Mouse (Mus musculus): Measurements from ENCODE around the gene Leng9. TPM values are rescaled to one million over a fixed set of nuclear protein-coding genes. Genes with fewer than 3 reads are reported as not detected.
A peak's percentile ranks its signal among the peaks of the same experiment; 100 is the strongest.

The Leng9 gene
- total RNA-seq, 2 experiments from 2014 or later, result 5.1 to 5.9 TPM

GRCm38 (mm10) chr7:4124856-4125255, 25.3 kb downstream of the Leng9 start:
- no peak for DNase-seq (ENCODE audit: low spot score in 2 of 2)

DNA sequence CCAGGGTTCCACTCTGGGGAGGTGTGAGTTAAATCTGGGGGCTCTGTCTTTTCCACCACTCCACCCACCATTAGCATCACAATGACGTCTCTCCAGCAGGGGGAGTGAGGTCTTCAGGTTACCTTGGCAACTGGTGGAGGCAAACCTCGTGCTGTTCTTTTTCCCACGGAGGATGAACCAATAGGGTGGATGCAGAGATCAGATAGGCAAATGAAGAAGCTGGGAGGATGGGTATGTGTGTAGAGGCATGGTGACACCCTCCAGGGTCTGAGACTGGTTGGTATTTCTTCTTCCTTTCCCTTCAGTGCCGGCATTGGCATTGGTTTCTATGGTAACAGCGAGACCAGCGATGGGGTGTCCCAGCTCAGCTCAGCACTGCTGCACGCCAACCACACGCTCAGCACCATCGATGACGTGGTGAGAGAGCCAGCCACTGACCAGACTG, 25.8 kb downstream of the Leng9 start:
- peak; percentile 88 to 92 for DNase-seq (ENCODE audit: low spot score in 2 of 2)

- peak; percentile 76 to 83 for DNase-seq (ENCODE audit: low spot score in 2 of 2)
These were observed 26.4 kb downstream of the Leng9 start for GRCm38 (mm10) chr7:4123732-4124131.

DNA sequence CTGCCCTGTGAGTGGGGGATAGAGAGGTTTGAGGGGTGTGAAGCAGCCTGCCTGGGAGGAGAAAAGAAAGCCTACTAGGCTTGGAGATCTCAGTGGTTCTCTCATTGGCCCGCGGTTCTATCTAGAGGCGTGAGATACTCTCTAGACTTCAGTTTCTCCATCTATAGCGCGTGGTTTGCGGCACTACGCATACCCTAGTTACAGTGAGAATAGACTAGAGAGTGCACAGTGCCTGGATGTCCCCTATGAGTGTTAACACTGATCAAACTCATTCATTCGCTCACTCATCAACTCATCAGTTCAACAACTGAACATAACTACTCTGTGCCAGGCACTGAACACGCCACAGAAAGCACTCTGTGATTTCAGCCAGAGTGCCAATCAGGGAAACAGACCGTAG, 27.4 kb downstream of the Leng9 start:
- DNase-seq (ENCODE audit: low spot score in 2 of 2), result peak in 1 of 2 experiments; percentile 49

DNA sequence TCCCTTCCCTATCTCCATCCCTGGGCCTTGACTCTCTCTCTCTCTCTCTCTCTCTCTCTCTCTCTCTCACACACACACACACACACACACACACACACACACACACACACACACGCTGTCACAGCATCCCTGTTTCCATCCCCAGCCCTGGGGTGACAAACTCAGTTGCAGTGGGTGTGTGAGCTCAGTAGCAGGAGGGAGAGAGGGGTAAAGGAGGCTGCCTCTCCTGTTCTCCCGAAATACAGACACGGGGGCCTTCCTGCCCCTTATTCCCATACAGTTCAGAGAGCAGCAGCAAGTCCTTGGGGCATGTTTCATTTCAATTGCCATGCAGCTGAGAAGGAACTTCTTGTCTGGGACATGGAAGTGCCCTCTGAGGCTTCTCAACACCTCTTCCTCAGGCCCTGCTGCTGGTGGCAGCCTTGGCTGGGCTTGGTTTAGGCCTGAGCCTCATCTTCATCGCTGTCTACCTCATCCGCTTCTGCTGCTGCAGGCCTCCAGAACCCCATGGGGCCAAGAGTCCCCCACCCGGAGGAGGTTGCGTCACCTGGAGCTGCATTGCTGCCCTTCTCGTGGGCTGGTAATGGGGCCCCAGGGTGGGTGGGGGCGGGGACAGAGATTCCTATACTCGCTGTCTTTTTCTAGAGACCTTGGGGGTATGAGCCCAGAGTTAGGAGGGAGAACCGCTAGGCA, 28.0 kb downstream of the Leng9 start:
- DNase-seq (ENCODE audit: low spot score in 2 of 2), result peak in 1 of 2 experiments; percentile 30

DNA sequence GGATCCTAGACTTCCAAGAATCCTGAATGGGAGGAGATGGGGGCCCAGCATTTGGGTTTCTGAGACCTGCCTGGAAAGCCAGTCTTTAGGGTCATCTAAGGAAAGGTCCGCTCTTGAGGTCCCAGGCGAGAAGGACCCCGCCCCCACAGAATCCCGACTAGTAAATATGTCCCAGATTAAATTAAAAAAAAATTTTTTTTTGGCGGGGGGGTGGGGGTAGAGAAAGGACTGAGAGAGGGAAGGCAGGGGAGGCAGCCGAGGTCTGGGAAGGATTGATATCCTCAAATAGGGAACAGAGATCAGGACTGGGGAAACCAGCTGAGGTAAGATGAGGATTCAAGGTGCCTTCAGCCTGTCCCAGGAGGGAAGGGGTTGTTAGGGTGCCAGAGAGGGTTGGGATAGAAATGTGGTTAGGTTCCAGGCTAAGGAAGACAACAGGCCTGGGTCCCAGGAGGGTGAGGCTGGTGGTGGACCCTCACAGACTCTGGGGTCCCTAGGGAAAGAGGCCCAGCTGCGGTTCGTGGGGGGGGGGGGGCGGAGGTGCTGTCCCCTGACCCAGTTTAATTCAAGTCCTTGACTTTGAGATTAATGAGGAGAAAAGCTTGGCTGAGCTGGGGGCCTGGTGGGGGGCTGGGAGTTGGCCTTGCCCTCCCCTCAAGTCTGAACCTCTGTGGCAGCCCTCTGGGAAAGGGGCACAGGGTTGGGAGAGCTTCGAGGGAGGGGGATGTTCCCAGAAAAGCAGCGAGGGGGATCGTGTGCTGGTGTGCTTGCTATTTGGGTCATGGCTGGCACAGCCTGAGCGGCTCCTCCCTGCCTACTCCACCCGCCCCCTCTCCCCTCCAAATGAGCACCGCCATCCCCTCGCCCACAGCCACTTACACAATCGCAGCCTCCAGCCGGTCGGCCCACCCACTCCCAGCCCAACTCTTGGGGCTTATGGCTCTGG, 29.9 kb downstream of the Leng9 start:
- DNase-seq (ENCODE audit: low spot score in 2 of 2), result peak in 1 of 2 experiments; percentile 69

GRCm38 (mm10) chr7:4119344-4119902, 30.8 kb downstream of the Leng9 start, which contains the start of gene Ttyh1:
Ttyh1 (plus strand) TSS chr7:4119408.
- DNase-seq (ENCODE audit: low spot score in 2 of 2), result peak in 1 of 2 experiments; percentile 77

- DNase-seq (ENCODE audit: low spot score in 2 of 2), result peak in 1 of 2 experiments; percentile 62
These were observed 32.9 kb downstream of the Leng9 start for GRCm38 (mm10) chr7:4117050-4117814.

GRCm38 (mm10) chr7:4111766-4112165, 38.4 kb downstream of the Leng9 start:
- DNase-seq (ENCODE audit: low spot score in 2 of 2), result peak in 1 of 2 experiments; percentile 56

- DNase-seq (ENCODE audit: low spot score in 2 of 2), result peak in 1 of 2 experiments; percentile 58
These were observed 46.8 kb downstream of the Leng9 start for GRCm38 (mm10) chr7:4103411-4103810.

DNA sequence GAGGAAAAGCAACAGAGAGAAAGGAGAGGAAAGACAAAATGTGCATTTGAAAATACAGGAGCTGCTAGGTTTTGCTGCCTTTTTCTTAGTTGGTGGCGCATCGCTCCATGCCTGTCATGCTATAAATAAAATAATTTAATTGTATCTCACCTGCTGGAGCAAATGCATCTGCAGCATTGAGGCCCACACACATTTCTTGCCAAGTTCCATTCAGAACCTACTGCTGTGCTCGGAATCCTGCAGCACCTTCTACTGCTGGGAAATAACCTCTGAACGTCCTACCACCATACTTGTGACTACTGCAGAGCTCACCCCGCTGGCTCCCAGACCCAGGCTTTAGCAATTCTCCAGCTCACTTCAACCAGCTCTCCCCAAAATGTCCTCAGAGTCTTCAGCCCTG, 49.0 kb downstream of the Leng9 start:
- DNase-seq (ENCODE audit: low spot score in 2 of 2), result no peak

- no peak for DNase-seq (ENCODE audit: low spot score in 2 of 2)
These were observed 51.3 kb downstream of the Leng9 start for GRCm38 (mm10) chr7:4098832-4099231.

- DNase-seq (ENCODE audit: low spot score in 2 of 2), result no peak
These were observed 51.9 kb downstream of the Leng9 start for GRCm38 (mm10) chr7:4098301-4098700.

Other genes starting within 250 kb of the Leng9 start
- gene Lilra6, start 234.9 kb downstream of the Leng9 start, total RNA-seq (2021), result not detected
- gene Lair1, start 87.2 kb downstream of the Leng9 start, total RNA-seq (2021), result 1 to 10 TPM; 4.9 to 7.1 TPM
- 100 to 1,000 TPM; 572 to 597 TPM for gene Ttyh1, start 31.0 kb downstream of the Leng9 start, total RNA-seq (2021)
- gene Leng8, start 13.3 kb downstream of the Leng9 start, total RNA-seq (2021), result 100 to 1,000 TPM; 139 to 159 TPM
- gene Cdc42ep5, start 14.5 kb upstream of the Leng9 start, total RNA-seq (2021), result 1 to 10 TPM; 1.3 to 1.9 TPM
- gene Lilra5, start 87.4 kb upstream of the Leng9 start, total RNA-seq (2021), result under 1 TPM in 1 of 2 experiments, not detected in 1; 0.20 TPM
- not detected for gene Ncr1, start 187.3 kb upstream of the Leng9 start, total RNA-seq (2021)
- gene Gp6, start 247.4 kb upstream of the Leng9 start, total RNA-seq (2021), result not detected